Mouse (Mus musculus) A20 (cell line): Measurements from ENCODE around the gene Obscn.

Experiments used
- DNase-seq: peaks from one replicate; pipeline ENCODE4 v3.0.0-alpha.2; 2011; ENCODE audit warnings: low read depth, low spot score

Obscn gene

DNA sequence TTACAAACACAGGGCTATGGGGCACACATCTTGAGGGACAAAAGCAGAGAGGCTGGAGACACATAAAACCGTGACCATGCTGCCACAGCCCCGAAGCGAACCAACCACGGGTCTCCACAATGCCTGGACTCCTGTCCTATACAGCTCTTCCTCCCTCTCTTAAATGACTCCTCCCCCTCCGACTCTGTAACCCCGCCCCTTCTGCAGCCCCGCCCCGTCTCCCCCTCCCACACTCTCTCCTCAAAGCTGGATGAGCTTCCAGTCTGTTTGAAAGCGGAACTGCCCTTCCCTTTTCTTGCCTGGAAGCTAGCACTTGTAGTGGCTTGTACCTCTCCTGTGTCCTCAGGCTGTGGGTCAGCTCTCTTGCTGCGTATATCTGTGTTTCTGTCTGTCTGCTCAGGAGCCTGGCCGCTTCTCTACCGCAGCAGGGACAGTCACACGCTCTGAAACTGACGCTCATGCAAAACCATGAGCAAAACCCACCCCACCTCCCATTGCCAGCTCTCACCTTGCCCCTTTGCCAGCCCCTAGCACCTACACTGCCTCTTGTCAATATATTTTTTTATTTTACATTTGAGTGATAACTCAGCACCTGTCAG is 5.7 kb upstream of the Obscn start:
- peak; percentile 31 for DNase-seq

DNA sequence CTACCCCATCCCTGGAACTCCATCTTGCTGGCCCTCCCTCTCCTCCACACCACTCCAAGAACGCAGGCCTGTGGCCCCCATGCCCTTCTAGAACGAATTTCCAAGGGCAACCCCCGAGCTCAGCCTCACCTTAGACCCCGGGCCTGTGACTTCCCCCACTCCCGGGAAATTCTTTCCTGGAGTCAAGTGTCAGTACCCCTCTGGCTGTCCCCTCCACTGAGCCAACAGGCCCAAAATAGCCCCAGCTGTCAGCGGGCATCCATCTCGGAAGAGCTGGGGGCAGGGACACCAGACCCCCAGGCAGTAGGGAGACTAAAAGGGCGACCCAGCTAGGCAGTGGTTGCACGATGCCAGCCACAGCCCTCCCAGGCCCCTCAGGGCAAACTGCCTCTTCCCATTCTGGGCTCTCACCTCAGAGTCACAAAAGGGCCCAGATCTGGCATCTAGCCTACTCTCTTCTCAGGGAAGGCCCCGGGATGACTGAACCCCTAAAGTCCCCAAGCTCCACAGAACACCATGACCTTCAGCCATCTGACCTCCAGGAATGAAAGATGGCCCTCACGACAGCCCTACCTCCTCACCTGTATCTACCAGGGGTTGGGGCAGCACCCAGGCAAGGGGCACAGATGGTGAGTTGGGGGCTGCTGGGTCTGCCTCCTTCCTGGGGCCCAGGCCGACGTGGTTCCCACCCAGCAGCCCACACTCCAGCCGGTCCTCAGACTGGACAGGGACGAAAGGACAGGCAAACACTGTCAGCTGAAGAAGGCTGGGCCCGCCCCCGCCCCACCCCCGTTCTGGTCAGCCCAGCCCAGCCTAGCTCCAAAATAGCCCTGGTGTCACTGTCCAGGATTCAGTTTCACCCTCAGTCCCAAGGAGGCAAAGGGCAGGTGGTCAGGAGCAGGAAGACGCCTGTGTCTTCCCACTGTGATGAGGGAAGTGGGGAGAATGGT is 2.6 kb upstream of the Obscn start:
- no peak for DNase-seq

DNA sequence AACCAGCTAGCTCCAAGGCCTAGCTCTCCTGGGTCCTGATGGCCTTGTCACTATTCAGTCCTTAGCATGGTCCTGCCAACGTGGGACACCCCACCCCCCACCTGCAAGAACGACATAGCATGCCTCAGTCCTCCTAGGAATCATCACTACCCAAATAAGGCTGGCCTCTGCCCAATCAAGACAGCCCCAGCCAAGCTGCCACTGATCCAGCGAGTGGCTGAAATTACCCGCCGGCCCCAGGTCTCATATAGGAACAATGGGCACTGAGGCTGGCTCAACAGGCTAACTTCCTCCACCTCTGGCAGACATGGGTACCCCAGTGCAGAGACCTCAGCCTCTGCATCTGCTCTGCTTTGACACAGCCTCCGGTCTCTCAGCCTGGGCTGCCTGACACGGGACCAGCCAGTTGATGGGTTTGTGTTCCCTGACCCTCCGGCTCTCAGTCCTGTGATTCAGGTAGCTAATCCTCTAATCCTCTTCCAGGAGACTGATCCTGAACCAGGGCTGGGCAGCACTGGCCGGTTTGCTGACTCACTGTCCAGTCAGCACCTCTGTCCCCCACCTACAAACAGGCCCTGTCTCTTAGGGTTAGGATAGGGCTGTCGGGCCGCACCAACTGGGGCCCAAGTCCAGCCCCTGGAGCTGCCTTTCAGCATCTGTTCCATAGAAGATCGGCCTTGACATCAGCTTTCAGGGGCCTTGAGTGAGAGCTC is 948 bp upstream of the Obscn start:
- DNase-seq = no peak

DNA sequence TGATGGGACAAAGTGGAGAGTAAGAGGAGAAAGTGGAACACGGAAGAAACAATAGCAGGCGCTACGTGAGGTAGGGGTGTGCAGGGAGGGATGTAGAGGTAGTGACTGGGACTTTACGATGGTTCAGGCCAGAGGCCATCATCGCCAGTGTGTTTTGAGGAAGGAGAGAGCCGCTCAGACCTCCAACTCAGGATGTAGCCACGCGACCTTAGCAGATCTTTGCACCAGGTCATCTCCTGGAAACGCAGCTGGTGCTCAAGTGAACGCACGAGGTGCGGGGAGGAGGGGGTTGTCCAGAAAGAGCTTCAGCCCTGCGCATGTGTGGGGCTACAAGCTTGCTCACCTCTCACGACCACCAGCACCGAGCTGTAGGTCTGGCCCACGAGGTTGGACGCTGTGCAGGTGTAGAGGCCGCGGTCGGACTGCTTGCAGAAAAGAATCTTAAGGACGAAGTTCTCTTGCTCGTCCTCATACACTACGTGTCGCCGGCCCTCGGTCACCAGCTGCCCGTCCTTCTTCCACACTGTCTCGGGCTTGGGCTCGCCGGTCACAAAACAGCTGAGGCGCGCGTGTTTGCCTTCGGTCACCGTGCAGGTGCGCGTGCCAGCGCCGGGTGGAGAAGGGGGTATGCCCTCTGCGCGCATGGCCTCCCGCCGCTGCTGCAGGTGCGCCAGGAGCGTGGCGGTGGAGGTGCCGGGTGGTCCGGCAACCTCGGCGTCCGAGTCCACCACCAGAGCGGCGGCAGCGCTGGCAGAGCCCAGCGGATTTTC is 966 bp downstream of the Obscn start:
- no peak for DNase-seq

DNA sequence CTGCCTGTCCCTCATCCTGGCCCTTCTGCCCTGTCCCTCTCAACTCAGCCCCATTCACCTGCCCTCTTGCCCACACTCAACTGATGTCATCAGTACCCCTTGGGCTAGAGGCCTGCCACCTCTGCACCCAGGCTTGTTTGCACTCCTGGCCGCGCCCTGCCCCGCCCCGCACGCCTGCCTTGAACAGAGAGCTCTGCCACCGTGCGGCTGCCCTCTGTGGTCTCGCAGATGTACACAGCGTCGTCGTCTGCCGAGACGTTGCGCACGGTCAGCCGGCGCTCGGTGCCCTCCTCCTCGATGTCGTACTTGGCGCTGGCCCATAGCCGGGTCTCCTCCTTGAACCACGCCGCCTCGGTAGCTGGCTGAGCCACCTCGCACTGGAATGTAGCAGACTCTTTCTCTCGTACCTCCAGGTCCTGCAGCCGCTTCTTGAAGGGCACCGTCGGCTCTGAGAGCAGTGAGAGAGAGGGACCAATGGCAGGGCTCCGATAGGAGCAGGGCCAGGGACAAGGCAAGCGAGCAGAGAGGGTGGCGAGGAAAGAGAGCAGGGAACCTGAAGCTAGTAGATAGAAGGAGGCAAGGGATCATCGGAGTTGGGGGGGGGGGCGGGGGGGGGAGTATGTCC is 1.7 kb downstream of the Obscn start:
- DNase-seq = no peak

DNA sequence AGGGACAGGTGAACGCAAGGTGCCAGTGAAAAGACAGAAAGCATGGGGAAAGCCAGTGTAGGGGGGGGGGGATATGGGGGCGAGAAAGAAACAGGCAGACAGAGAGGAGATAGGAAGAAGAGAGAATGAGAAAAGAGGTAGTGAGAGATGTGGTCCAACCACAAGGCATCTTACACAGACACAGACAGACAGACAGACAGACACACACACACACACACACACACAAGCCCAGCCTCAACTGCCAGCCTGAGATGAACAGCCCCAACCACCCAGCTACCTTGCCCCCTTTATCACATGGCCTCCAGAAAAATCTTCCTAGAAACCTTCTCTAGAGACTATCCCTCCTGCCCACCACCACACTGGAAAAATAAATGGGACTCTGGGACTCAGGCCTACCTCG is 4.1 kb downstream of the Obscn start:
- DNase-seq = no peak

DNA sequence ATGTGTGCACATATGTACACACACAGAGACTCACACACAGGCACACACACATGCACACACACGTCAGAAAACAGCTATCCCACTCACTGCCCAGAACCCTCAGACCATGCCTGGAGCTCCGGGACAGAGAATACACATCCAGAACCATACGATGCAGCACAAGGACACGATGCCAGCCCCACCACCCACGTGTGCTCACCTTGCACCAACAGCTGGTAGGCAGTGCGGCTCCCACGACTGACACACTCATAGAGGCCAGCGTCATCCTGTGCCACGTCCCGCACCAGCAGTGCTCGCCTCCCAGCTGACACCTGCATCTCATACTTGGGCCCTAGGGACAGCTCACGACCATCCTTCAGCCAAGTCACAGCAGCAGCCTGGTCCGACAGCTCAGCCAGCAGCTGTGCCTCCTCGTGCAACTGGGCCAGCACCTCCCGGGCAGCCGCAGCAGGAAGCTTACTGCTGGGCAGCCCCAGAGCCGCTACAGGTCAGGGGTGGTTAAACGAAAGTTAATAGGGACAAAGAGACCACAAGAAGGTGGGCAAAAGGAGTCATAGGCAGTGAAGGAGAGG is 4.8 kb downstream of the Obscn start:
- DNase-seq = peak; percentile 79

DNA sequence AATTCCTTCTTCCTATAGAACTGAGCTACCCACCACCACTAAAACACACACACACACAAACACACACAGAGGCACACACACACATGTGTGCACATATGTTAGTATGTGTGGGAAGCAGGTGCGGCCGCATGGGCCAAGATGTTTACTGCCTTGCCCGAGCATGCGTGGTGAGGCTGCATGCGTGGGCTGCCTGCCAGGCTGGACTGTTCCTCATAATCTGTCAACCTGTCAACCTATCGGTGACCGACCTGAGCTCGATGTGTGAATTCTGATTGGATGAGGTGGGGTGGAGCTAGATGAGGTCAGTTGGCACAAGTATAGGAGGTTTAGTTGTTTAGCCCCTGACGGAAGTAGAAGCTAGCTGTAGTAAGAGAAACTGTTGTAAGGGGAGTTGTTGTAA is 5.4 kb downstream of the Obscn start:
- peak; percentile 76 for DNase-seq

DNA sequence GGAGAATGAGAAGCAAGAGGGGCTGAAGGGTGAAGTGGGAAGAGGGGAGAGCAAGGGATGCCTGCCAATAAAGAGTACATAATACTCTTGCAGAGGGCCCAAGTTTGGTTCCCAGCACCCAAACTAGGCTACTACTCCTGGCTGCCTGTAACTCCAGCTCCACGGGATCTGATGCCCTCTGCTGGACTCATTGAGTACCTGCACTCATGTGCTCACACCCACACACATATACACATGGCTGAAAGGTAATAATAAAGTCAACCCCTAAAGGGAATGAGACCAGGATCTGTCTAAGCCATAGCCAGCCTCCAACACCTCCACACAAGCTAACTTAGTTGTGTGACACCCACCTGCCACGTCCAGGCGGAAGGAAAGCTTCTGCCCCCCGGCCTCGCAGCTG is 30.3 kb downstream of the Obscn start:
- no peak for DNase-seq

DNA sequence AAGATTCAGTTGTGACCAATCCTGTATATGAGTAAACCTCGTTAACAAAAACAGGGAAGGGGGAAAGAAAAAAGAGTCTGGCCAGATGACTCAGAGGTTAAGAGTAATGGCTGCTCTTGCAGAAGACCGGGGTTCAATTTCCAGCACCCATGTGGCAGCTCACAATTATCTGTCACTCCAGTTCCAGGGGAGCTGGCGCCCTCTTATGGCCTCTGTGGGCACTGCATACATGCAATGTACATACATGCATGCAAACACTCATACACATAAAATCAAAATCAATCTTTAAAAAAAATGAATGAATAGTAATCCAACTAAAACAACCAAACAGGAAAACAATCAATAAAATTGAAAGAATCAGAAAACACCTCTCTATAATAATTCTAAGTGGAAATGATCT is 33.9 kb downstream of the Obscn start:
- DNase-seq = peak; percentile 7

DNA sequence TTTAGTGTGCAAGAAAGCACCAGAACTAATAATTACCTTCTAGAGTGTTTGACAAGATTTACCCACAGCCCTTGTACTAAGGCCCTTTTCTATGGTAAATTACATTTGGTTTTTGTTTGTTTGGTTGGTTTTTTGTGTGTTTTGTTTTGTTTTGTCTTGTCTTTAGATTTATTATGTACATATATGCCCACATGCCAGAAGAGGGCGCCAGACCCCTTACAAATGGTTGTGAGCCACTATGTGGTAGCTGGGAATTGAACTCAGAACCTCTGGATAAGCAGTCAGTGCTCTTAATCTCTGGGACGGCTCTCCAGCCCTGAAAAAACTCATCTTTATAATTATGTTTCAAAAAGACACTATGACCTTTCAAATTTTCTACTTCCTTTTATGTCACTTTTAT is 37.9 kb downstream of the Obscn start:
- DNase-seq = peak; percentile 72

DNA sequence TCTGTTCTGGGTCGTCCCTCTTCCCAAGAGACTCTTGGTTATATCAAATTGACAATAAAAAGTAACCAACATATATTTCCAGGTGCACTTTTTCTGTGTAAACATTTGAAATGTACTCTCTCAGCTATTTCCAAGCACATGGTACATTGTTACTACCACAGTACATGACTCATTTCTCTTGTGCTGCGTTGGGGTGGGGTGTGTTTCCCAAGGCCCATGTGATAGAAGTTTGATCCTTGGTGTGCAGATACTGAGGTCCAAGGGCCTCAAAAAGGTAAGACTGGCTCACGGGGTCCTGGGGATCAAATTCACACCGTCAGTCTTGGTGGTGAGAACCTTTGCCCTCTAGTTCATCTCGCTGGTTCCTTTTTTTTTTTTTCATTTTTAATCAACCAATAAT is 38.4 kb downstream of the Obscn start:
- DNase-seq = no peak

DNA sequence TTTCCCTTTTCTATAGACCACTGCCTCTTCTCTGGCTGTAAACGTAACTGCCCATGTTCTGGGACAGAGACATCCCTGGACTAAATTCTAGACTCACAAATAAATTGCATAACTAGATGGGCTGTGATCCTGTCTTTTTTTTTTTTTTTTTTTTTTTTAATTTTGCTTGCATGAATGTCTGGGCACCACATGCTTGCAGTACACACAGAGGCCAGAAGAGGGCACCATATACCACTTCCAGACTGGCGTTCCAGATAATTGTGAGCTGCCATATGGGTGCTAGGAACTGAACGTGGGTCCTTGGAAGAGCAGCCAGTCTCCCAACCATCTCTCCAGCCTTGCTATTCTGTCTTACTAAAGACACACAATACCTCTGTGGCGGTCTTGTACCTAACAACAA is 42.0 kb downstream of the Obscn start:
- peak; percentile 49 for DNase-seq

DNA sequence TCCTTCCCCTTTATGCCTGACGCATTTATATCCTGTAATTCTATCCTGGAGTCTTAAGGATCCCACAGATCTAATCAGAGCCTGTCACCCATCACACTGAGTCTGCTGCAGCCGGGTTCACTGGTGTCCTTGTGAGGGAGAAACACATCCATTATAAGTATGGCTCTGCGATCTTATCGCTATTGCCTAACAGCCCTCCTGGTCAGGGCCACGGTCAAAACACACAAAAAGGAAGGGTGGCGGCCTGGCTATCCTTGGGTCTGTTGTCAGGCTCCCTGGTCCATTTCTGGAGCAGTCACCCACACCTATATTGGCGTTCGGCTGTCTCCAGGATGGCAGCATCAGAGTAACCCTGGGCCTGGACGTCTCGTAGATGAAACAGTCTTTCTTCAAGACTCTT is 48.6 kb downstream of the Obscn start:
- DNase-seq = no peak

DNA sequence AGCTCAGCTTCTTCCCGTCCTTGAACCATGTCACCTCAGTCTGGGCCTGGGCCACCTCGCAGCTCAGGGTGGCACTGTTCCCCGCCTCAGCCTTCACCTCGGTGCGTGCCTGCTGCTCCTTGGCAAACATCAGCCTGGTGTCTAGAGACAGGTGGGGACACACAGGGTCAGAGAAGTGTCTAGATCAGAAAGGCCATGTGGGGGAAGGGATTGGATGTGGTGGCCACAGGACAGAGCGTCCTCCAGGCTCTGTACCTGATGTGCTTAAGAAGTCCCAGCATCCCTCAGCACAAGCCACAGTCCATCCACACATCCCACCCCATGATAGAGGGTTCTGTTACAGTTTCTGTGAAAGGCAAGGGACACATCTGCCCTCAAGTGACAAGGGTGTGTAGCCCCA is 51.0 kb downstream of the Obscn start:
- no peak for DNase-seq

DNA sequence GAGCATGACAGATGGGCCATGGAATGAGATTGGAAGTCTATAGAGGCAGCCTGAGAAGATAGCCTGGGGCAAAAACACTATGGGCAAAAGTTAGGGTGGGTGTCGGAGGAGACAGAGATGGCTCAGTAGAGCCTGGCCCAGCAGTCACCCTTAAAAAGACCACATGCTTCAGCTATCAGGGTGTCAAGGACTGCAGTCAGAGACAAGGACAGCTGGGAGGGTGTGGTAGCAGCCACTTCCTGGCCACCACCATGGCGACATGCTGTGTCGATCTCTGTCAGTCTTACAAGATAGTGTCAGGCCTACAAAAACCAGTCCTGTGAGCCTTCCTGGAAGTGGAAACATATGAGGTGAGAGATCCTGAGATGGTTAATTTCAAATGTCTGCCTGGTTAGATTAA is 53.1 kb downstream of the Obscn start:
- no peak for DNase-seq

DNA sequence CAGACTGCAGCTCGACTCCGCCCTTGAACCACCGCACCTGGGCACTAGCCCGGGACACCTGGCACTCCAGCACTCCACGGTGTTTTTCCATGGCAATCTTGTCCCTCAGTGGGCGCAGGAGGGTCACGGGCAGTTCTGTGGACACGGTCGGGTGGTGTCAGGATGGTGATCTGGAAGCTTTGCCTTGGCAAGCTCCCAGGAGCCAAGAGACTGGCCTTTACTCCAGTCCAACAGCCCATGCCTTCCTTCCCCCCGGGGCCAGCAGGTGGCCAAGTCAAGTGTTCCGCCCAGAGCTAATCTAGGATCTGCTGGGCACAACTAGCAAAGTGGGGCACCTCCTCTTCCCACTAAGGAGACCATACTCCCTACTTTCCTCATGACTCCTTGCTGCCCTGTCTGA is 57.9 kb downstream of the Obscn start:
- DNase-seq = no peak

DNA sequence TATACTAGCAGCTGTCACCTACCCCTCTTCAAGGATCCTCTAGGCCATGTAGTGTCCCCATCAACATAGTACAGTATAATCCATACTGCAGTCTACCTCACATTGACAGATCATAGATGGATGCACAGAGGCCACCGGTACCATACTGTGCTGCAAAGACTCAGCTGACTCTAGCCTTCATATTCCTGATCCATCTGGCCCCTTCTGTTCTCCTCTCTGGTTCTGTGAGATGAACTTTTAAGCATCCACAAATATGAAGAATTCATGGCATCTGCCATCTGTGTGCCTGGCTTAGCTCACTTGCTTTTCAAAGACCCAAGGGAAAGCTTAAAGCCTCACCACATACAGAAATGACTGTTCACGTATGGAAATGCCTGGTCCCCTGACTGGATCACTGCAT is 65.9 kb downstream of the Obscn start:
- DNase-seq = no peak

DNA sequence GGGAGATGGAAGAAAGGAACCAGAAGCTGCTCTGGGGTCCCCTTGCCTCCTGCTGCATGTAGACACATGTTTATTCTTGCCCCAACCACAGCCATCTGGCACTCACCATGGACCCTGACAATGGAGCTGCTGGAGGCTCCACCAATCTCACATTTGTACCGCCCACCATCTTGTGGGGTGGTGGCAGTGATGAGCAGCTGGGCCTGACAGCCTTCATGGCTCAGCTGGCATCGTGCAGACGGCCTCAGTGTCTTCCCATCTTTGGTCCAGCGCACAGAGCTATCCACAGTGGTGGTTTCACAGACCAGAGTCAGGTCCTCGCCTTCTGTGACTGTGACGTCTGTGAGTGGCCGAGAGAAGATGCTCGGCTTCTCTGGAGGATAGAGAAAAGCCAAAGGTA is 67.3 kb downstream of the Obscn start:
- no peak for DNase-seq

DNA sequence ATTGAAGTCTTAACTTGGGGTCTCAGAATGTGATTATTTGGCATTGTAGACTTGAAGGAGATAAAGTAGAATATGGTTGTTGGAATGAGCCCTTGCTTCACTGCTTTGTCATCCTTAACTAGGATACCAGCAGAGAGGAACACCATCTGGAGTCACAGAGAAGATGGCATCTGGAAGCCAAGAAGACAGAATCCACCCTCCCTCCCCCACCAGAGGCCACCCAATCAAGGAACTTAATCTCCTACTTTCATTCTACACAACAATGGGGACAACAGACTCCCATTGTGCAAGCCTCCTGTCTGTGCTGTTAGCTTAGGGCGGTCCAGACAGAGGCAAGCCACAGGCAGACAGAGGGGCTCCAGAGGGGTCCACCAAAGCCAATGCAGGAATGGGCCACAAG is 67.8 kb downstream of the Obscn start:
- no peak for DNase-seq

DNA sequence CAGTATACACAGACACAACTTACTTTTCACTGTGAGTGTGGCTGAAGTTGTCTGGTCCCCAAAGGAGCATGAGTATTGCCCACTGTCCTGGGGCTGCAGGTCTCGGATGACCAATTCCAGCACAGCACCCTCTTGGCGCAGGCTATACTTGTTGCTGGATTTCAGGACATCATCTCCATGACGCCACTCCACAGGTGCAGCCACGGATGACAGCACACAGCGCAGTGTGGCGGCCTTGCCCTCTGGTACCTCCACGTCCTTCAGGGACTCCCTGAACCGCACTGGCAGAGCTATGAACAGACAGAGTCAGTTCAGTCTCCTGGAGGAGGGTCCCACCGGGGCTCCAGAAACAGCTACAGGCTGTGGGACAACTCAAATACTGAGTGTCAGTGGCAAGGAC is 68.3 kb downstream of the Obscn start:
- no peak for DNase-seq
